ENCODE assay signal across 24 mouse cellular contexts in genomic region chr15:98812741-98813424, GRCm38 (mm10). TPM values are rescaled to one million over a fixed set of nuclear protein-coding genes. Genes with fewer than 3 reads are reported as not detected.
DNase-seq lines count a peak whose midpoint lies in the region; ATAC-seq and TF ChIP-seq lines count a peak whose summit lies in the region.
"Had no signal": no experiment of that assay in that cellular context is flagged by ENCODE, and none has a peak within 500 bp of the region (broad histone marks: within the 10 kb centered on the region; RNA-seq: fewer than 3 reads in every experiment).

No protein-coding gene starts in this region.

- no peak overlapping the region for H3K4me3 ChIP-seq in heart, embryonic 12.5 days
- H3K4me3 ChIP-seq in heart, adult 2 months = no peak overlapping the region
- H3K4me3 ChIP-seq in layer of hippocampus, adult 2 months = peak overlapping the region; percentile 33
- H3K4me3 ChIP-seq: limb, embryonic 12.5 days had no signal

- ATAC-seq in heart, embryonic 12.5 days (ENCODE audit: insufficient number of reproducible peaks, low FRiP score) = 0 out of 2 replicates have a peak, but pooled peaks have one; percentile 5
- ATAC-seq: intestine, postnatal 0 days; lung, postnatal 0 days had no signal

- H3K4me1 ChIP-seq in heart, embryonic 12.5 days (replicated peaks) = peaks cover 18% of the 10 kb centered on the region
- H3K4me1 ChIP-seq in heart, adult 2 months (ENCODE audit: control insufficient read depth, insufficient read depth, low read length) = no peaks in the 10 kb centered on the region

- no peak for TF ChIP-seq CTCF in heart, adult 2 months (IDR thresholded peaks at IDR 0.05)
- no peak for TF ChIP-seq CTCF in layer of hippocampus, adult 2 months (conservative IDR thresholded peaks at IDR 0.05)

- peaks cover 29% of the 10 kb centered on the region for H3K27me3 ChIP-seq in heart, embryonic 12.5 days (replicated peaks)
- no peaks in the 10 kb centered on the region; the same call in 1 of the 2 replicates for H3K27me3 ChIP-seq in heart, adult 2 months (ENCODE audit: control insufficient read depth, insufficient read depth, low read length)

- no peak overlapping the region for H3K4me2 ChIP-seq in heart, embryonic 12.5 days
- H3K4me2 ChIP-seq: hindbrain, embryonic 14.5 days; limb, embryonic 12.5 days had no signal

- DNase-seq in heart, adult 2 months = no peak
- DNase-seq in layer of hippocampus, adult 2 months (ENCODE audit: low spot score in 2 of 2) = peak; percentile 80 to 91
- DNase-seq in left cerebral cortex, postnatal 14 days (ENCODE audit: low spot score in 2 of 2) = peak; percentile 78 to 79
- DNase-seq in telencephalon, adult 2 months (ENCODE audit: low read depth, low spot score) = peak; percentile 90
- DNase-seq in heart, adult 8-10 months (ENCODE audit: low spot score) = no peak
- DNase-seq in neural tube, embryonic 10.5 days (ENCODE audit: extremely low spot score, low spot score) = no peak
- no peak for DNase-seq in embryo, embryonic 9.5 days (ENCODE audit: extremely low spot score)
- DNase-seq: cerebellum, adult 11 months; cerebellum, postnatal 36 days; heart, adult 11 months; heart, postnatal 10 days; retina, postnatal 1 day; thymus, adult 2 months had no signal

- 88% methylated on average over 20 of the region's 20 CpGs for WGBS in heart, embryonic 12.5 days
- 90% methylated on average over 20 of the region's 20 CpGs for WGBS in heart, adult 2 months

- H3K79me2 ChIP-seq in heart, adult 2 months (replicated peaks; ENCODE audit: control insufficient read depth, insufficient read depth, low read length) = no peaks in the 10 kb centered on the region

- H3K9me3 ChIP-seq in heart, embryonic 12.5 days (replicated peaks) = no peaks in the 10 kb centered on the region
- H3K9me3 ChIP-seq: limb, embryonic 12.5 days had no signal

- intact Hi-C loops in heart, adult 2 months (cut with DNase I) = no loop called here
- intact Hi-C loops in left cerebral cortex, postnatal 14 days (cut with DNase I) = no loop called here

- H3K9ac ChIP-seq in heart, embryonic 12.5 days = no peak overlapping the region
- H3K9ac ChIP-seq in heart, adult 2 months (ENCODE audit: low read depth, low read length) = no peak overlapping the region
- H3K9ac ChIP-seq: hindbrain, embryonic 14.5 days; limb, embryonic 12.5 days; liver, embryonic 14.5 days had no signal

- no peak for TF ChIP-seq EP300 in heart, adult 2 months (IDR thresholded peaks at IDR 0.05; ENCODE audit: insufficient read depth, low read depth, low read length)

- TF ChIP-seq POLR2A in heart, adult 2 months (IDR thresholded peaks at IDR 0.05; ENCODE audit: insufficient read depth, low read depth, low read length) = no peak

- H3K27ac ChIP-seq in heart, embryonic 12.5 days (ENCODE audit: poor library complexity, severe bottlenecking) = no peak overlapping the region
- no peak overlapping the region for H3K27ac ChIP-seq in heart, adult 2 months
- H3K27ac ChIP-seq in layer of hippocampus, adult 2 months = peak overlapping the region; percentile 97
- H3K27ac ChIP-seq: hindbrain, embryonic 14.5 days; limb, embryonic 12.5 days; liver, embryonic 14.5 days had no signal

- H3K36me3 ChIP-seq in heart, embryonic 12.5 days = peaks cover 62% of the 10 kb centered on the region
- H3K36me3 ChIP-seq in heart, adult 2 months (ENCODE audit: control insufficient read depth, insufficient read depth, low read length) = no peaks in the 10 kb centered on the region; the same call in 1 of the 2 replicates

RNA-seq across cellular contexts. Expression of gene Ddn, which starts 3.6 kb away (rescaled TPM):
- 0.04 and 0.14 TPM in 2 replicates for polyA plus RNA-seq in heart, embryonic 12.5 days (2016; fragmentation: Nextera tagmentation; extraction: Ambion mirVana)
- under 1 TPM; 0.45 to 0.50 TPM for total RNA-seq in heart, adult 2 months (2021)
- polyA plus RNA-seq in heart, adult 2 months (2012; rRNA removed) = 0.12 and 0.23 TPM in 2 replicates
- total RNA-seq in layer of hippocampus, adult 2 months (2021) = 1,000 to 10,000 TPM; 1,636 to 1,683 TPM
- total RNA-seq in left cerebral cortex, postnatal 14 days (2021) = 100 to 1,000 TPM; 421 to 445 TPM
- total RNA-seq in heart, adult 8-10 months (2022) = under 1 TPM; 0.63 to 0.84 (median 0.72) TPM
- total RNA-seq: megakaryocyte-erythroid progenitor cell, adult 5-6 weeks; monocyte, adult 5-6 weeks had no signal
- polyA plus RNA-seq: embryonic facial prominence, embryonic 14.5 days; forebrain, embryonic 11.5 days; limb, embryonic 12.5 days had no signal

RNA-seq across cellular contexts. Expression of gene Prkag1, which starts 18.4 kb away (rescaled TPM):
- polyA plus RNA-seq in heart, embryonic 12.5 days (2016; fragmentation: Nextera tagmentation; extraction: Ambion mirVana) = 81.5 and 83.5 TPM in 2 replicates
- 100 to 1,000 TPM; 104 to 114 TPM for total RNA-seq in heart, adult 2 months (2021)
- polyA plus RNA-seq in heart, adult 2 months (2012; rRNA removed) = 95.7 and 200 TPM in 2 replicates
- 10 to 100 TPM; 50.3 to 51.9 TPM for total RNA-seq in layer of hippocampus, adult 2 months (2021)
- 10 to 100 TPM; 41.5 to 45.4 TPM for total RNA-seq in left cerebral cortex, postnatal 14 days (2021)
- total RNA-seq in heart, adult 8-10 months (2022) = 100 to 1,000 TPM in 2 of 4 experiments, 10 to 100 TPM in 2; 96.7 to 129 (median 109) TPM

RNA-seq across cellular contexts. Expression of gene Wnt1, which starts 23.2 kb away (rescaled TPM):
- not detected in 2 replicates for polyA plus RNA-seq in heart, embryonic 12.5 days (2016; fragmentation: Nextera tagmentation; extraction: Ambion mirVana)
- not detected for total RNA-seq in heart, adult 2 months (2021)
- polyA plus RNA-seq in heart, adult 2 months (2012; rRNA removed) = not detected in 2 replicates
- not detected for total RNA-seq in layer of hippocampus, adult 2 months (2021)
- not detected for total RNA-seq in left cerebral cortex, postnatal 14 days (2021)
- not detected for total RNA-seq in heart, adult 8-10 months (2022)
- total RNA-seq: gastrocnemius, adult 18-20 months; heart, postnatal 10 days; megakaryocyte-erythroid progenitor cell, adult 5-6 weeks; monocyte, adult 5-6 weeks had no signal
- polyA plus RNA-seq: intestine, postnatal 0 days; limb, embryonic 12.5 days; liver, embryonic 14.5 days; lung, postnatal 0 days had no signal

RNA-seq across cellular contexts. Expression of gene Wnt10b, which starts 34.9 kb away (rescaled TPM):
- not detected in 2 replicates for polyA plus RNA-seq in heart, embryonic 12.5 days (2016; fragmentation: Nextera tagmentation; extraction: Ambion mirVana)
- under 1 TPM; 0.20 to 0.29 TPM for total RNA-seq in heart, adult 2 months (2021)
- 0.23 and 0.70 TPM in 2 replicates for polyA plus RNA-seq in heart, adult 2 months (2012; rRNA removed)
- total RNA-seq in layer of hippocampus, adult 2 months (2021) = under 1 TPM; 0.15 to 0.38 TPM
- total RNA-seq in left cerebral cortex, postnatal 14 days (2021) = under 1 TPM; 0.55 to 0.75 TPM
- under 1 TPM in 3 of 4 experiments, not detected in 1; 0.16 to 0.44 (median 0.26) TPM for total RNA-seq in heart, adult 8-10 months (2022)
- total RNA-seq: megakaryocyte-erythroid progenitor cell, adult 5-6 weeks; monocyte, adult 5-6 weeks had no signal
- polyA plus RNA-seq: hindbrain, embryonic 14.5 days; intestine, postnatal 0 days had no signal

RNA-seq across cellular contexts. Expression of gene Arf3, which starts 49.9 kb away (rescaled TPM):
- polyA plus RNA-seq in heart, embryonic 12.5 days (2016; fragmentation: Nextera tagmentation; extraction: Ambion mirVana) = 46.3 and 46.9 TPM in 2 replicates
- 10 to 100 TPM; 18.9 to 20.0 TPM for total RNA-seq in heart, adult 2 months (2021)
- 30.6 and 41.0 TPM in 2 replicates for polyA plus RNA-seq in heart, adult 2 months (2012; rRNA removed)
- 100 to 1,000 TPM; 820 to 852 TPM for total RNA-seq in layer of hippocampus, adult 2 months (2021)
- total RNA-seq in left cerebral cortex, postnatal 14 days (2021) = 100 to 1,000 TPM; 729 to 796 TPM
- total RNA-seq in heart, adult 8-10 months (2022) = 10 to 100 TPM; 18.0 to 20.9 (median 19.1) TPM

Comparison
In these comparisons a context has a peak if more than half of its experiments do, and no peak if none do; other contexts are left out.
1. DNase-seq: peak in layer of hippocampus, adult 2 months (2 of 2), left cerebral cortex, postnatal 14 days (2 of 2) and telencephalon, adult 2 months (single experiment); none in heart, adult 2 months (0 of 2), heart, adult 8-10 months (single experiment), neural tube, embryonic 10.5 days (single experiment) and embryo, embryonic 9.5 days (single experiment).
2. RNA of gene Ddn, which starts 3.6 kb away (total RNA-seq): 1,636 to 1,683 TPM in layer of hippocampus, adult 2 months and 421 to 445 TPM in left cerebral cortex, postnatal 14 days; 0.63 to 0.84 TPM in heart, adult 8-10 months and 0.45 to 0.50 TPM in heart, adult 2 months; every median in the first group is over 100 times any median in the second.